In the genomic region with DNA sequence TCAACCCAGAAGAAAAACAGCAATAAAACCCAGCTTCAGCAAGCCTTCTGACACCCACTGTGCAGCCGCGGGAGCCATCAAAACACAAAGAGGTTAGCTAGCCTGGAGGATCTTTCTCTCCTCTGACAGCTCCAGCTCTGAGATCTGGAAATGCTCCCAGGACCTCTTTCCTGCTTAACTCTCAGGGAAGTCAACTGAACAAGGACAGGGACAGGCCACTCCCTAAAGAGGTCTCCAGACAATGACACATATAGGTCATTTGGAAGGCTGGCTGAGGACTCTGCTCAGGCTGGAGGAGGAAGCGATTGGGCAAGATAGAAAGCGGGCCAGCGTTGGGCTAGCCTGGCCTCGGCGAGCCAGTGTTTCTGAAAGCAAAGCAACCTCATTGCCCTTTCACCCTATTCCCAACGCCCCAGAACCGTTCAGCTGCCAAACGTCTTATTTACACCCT, we compare ENCODE assay signal across 8 mouse cellular contexts. TPM values are rescaled to one million over a fixed set of nuclear protein-coding genes. Genes with fewer than 3 reads are reported as not detected.
A peak's percentile ranks its signal among the peaks of the same experiment; 100 is the strongest.
DNase-seq lines count a peak whose midpoint lies in the region; ATAC-seq lines count a peak whose summit lies in the region.

No protein-coding gene starts in this region.

- intact Hi-C loops in heart, postnatal 10 days (cut with DNase I): loop anchor here (1.0 to 10.0 kb wide), 6 partner anchors 42 to 285 kb away; a partner anchor contains a TSS

- ATAC-seq in forebrain, embryonic 11.5 days (replicated peaks; ENCODE audit: low FRiP score): 0 out of 2 replicates have a peak, but pooled peaks have one; percentile 20
- no peak for ATAC-seq in erythroid progenitor cell, adult 5-6 weeks (replicated peaks; ENCODE audit: low FRiP score, poor library complexity, severe bottlenecking)

- no peak overlapping the region; the same call in 1 of the 2 replicates for H3K9ac ChIP-seq in forebrain, embryonic 11.5 days (ENCODE audit: low read length)

- no peak overlapping the region for H3K27ac ChIP-seq in forebrain, embryonic 11.5 days (ENCODE audit: low read depth, low read length)
- H3K27ac ChIP-seq in midbrain, embryonic 10.5 days (replicated peaks): peak overlapping the region; percentile 88

- H3K4me2 ChIP-seq in forebrain, embryonic 11.5 days (ENCODE audit: low read depth, low read length, severe bottlenecking): no peak overlapping the region

- H3K9me3 ChIP-seq in forebrain, embryonic 11.5 days (ENCODE audit: control insufficient read depth, low read length): no peaks in the 10 kb centered on the region
- H3K9me3 ChIP-seq in midbrain, embryonic 10.5 days (replicated peaks): no peaks in the 10 kb centered on the region

- H3K4me3 ChIP-seq in forebrain, embryonic 11.5 days (ENCODE audit: low read depth, low read length): no peak overlapping the region
- peak overlapping the region; percentile 48 for H3K4me3 ChIP-seq in midbrain, embryonic 10.5 days

- 55% methylated on average over 10 of the region's 10 CpGs for WGBS in forebrain, embryonic 11.5 days
- 57% methylated on average over 10 of the region's 10 CpGs for WGBS in midbrain, embryonic 10.5 days

- no peaks in the 10 kb centered on the region for H3K36me3 ChIP-seq in forebrain, embryonic 11.5 days (ENCODE audit: control insufficient read depth, insufficient read depth, low read length)
- H3K36me3 ChIP-seq in midbrain, embryonic 10.5 days: no peaks in the 10 kb centered on the region

- H3K4me1 ChIP-seq in forebrain, embryonic 11.5 days (replicated peaks; ENCODE audit: control insufficient read depth, insufficient read depth, low read length): no peaks in the 10 kb centered on the region; the same call in 1 of the 2 replicates
- H3K4me1 ChIP-seq in midbrain, embryonic 10.5 days: peaks cover 20% of the 10 kb centered on the region

- peak; percentile 74 for DNase-seq in R1 (ENCODE audit: low read depth, low spot score)
- DNase-seq in forebrain, embryonic 11.5 days (ENCODE audit: low spot score): peak; percentile 46
- peak; percentile 74 to 80 for DNase-seq in heart, postnatal 10 days
- peak; percentile 58 to 63 for DNase-seq in kidney, postnatal 36 days
- no peak for DNase-seq in midbrain, embryonic 10.5 days (ENCODE audit: low spot score)
- no peak for DNase-seq in right cerebral cortex, postnatal 36 days (ENCODE audit: low spot score in 2 of 2)
- DNase-seq in frontal cortex, postnatal 10 days (ENCODE audit: low spot score in 2 of 2): no peak

- no peaks in the 10 kb centered on the region for H3K27me3 ChIP-seq in forebrain, embryonic 11.5 days (ENCODE audit: control insufficient read depth, insufficient read depth, low read length)
- H3K27me3 ChIP-seq in midbrain, embryonic 10.5 days (ENCODE audit: low read depth, poor library complexity, severe bottlenecking): no peaks in the 10 kb centered on the region

RNA-seq across cellular contexts. Expression of a gene that starts 8.7 kb away (rescaled TPM):
- polyA plus RNA-seq in forebrain, embryonic 11.5 days (2014; fragmentation: Nextera tagmentation; extraction: Ambion mirVana): 15.2 and 18.2 TPM in 2 replicates
- total RNA-seq in heart, postnatal 10 days (2021): 10 to 100 TPM; 21.2 to 21.4 TPM
- 21.0 and 21.6 TPM in 2 replicates for polyA plus RNA-seq in midbrain, embryonic 10.5 days (2016; fragmentation: Nextera tagmentation; extraction: Ambion mirVana)
- total RNA-seq in erythroid progenitor cell, adult 5-6 weeks (2015; ENCODE audit: low replicate concordance): 2.1 and 4.0 TPM in 2 replicates
- total RNA-seq in erythroid progenitor cell, adult 5-6 weeks (2017; ENCODE audit: low replicate concordance): 3.4 and 9.1 TPM in 2 replicates

RNA-seq across cellular contexts. Expression of a gene that starts 46.2 kb away (rescaled TPM):
- polyA plus RNA-seq in forebrain, embryonic 11.5 days (2014; fragmentation: Nextera tagmentation; extraction: Ambion mirVana): 1.1 and 1.4 TPM in 2 replicates
- total RNA-seq in heart, postnatal 10 days (2021): under 1 TPM in 1 of 2 experiments, not detected in 1; 0.05 TPM
- polyA plus RNA-seq in midbrain, embryonic 10.5 days (2016; fragmentation: Nextera tagmentation; extraction: Ambion mirVana): 0.49 and 0.79 TPM in 2 replicates
- total RNA-seq in erythroid progenitor cell, adult 5-6 weeks (2015; ENCODE audit: low replicate concordance): not detected in 2 replicates
- total RNA-seq in erythroid progenitor cell, adult 5-6 weeks (2017; ENCODE audit: low replicate concordance): not detected in 2 replicates

Comparison
In these comparisons a context has a peak if more than half of its experiments do, and no peak if none do; other contexts are left out.
1. DNase-seq: peak in R1 (single experiment), forebrain, embryonic 11.5 days (single experiment), heart, postnatal 10 days (2 of 2) and kidney, postnatal 36 days (2 of 2); none in midbrain, embryonic 10.5 days (single experiment), right cerebral cortex, postnatal 36 days (0 of 2) and frontal cortex, postnatal 10 days (0 of 2).